Mouse (Mus musculus): ENCODE data around the gene Slc12a3. TPM values are rescaled to one million over a fixed set of nuclear protein-coding genes. Genes with fewer than 3 reads are reported as not detected.

The Slc12a3 gene
- polyA plus RNA-seq, 1 experiment from 2014 or later, result 0.07 TPM

- Histone ChIP-seq H3K27ac (replicated peaks; ENCODE audit: low read depth, low read length) (no peak overlapping the region), H3K9ac (replicated peaks; ENCODE audit: low read length) (no peak overlapping the region), H3K27me3 (ENCODE audit: control insufficient read depth, insufficient read depth, low read length) (no peaks in the 10 kb centered on the region), H3K36me3 (ENCODE audit: control insufficient read depth, insufficient read depth, low read length) (no peaks in the 10 kb centered on the region), H3K4me1 (ENCODE audit: control insufficient read depth, insufficient read depth, low read length) (no peaks in the 10 kb centered on the region), H3K4me2 (ENCODE audit: low read length) (no peak overlapping the region), H3K4me3 (replicated peaks; ENCODE audit: low read depth, low read length) (no peak overlapping the region), H3K9me3 (ENCODE audit: control insufficient read depth, low read length) (no peaks in the 10 kb centered on the region; the same call in 1 of the 2 replicates)
- 88% methylated on average over 6 of the region's 6 CpGs for WGBS
- DNase-seq (no peak), ATAC-seq (ENCODE audit: low FRiP score, low TSS enrichment) (no peak)
Observed at GRCm38 (mm10) chr8:94372955-94373599, 44.1 kb downstream of the Slc12a3 start.

- H3K4me1 ChIP-seq (ENCODE audit: control insufficient read depth, insufficient read depth, low read length), result no peaks in the 10 kb centered on the region
- ATAC-seq (ENCODE audit: low FRiP score, low TSS enrichment), result no peak
- no peak overlapping the region for H3K27ac ChIP-seq (replicated peaks; ENCODE audit: low read depth, low read length)
- H3K27me3 ChIP-seq (ENCODE audit: control insufficient read depth, insufficient read depth, low read length), result no peaks in the 10 kb centered on the region
- H3K4me3 ChIP-seq (replicated peaks; ENCODE audit: low read depth, low read length), result no peak overlapping the region
- no peaks in the 10 kb centered on the region for H3K36me3 ChIP-seq (ENCODE audit: control insufficient read depth, insufficient read depth, low read length)
- no peaks in the 10 kb centered on the region for H3K9me3 ChIP-seq (ENCODE audit: control insufficient read depth, low read length)
- no peak overlapping the region for H3K9ac ChIP-seq (replicated peaks; ENCODE audit: low read length)
- 85% methylated on average over 3 of the region's 3 CpGs for WGBS
- H3K4me2 ChIP-seq (ENCODE audit: low read length), result no peak overlapping the region
- DNase-seq, result no peak
Observed at GRCm38 (mm10) chr8:94375551-94375991, 46.6 kb downstream of the Slc12a3 start.

- Histone ChIP-seq H3K36me3 (ENCODE audit: control insufficient read depth, insufficient read depth, low read length) (no peaks in the 10 kb centered on the region), H3K4me1 (ENCODE audit: control insufficient read depth, insufficient read depth, low read length) (no peaks in the 10 kb centered on the region), H3K4me2 (ENCODE audit: low read length) (no peak overlapping the region), H3K4me3 (replicated peaks; ENCODE audit: low read depth, low read length) (no peak overlapping the region), H3K27me3 (ENCODE audit: control insufficient read depth, insufficient read depth, low read length) (no peaks in the 10 kb centered on the region), H3K9ac (replicated peaks; ENCODE audit: low read length) (no peak overlapping the region), H3K9me3 (ENCODE audit: control insufficient read depth, low read length) (no peaks in the 10 kb centered on the region), H3K27ac (replicated peaks; ENCODE audit: low read depth, low read length) (no peak overlapping the region)
- WGBS, result 91% methylated on average over 3 of the region's 3 CpGs
- DNase-seq (no peak), ATAC-seq (ENCODE audit: low FRiP score, low TSS enrichment) (no peak)
Observed at GRCm38 (mm10) chr8:94376176-94376575, 47.2 kb downstream of the Slc12a3 start.

GRCm38 (mm10) chr8:94376580-94376979 lies 47.6 kb downstream of the Slc12a3 start:
- no peak for DNase-seq
- H3K4me1 ChIP-seq (ENCODE audit: control insufficient read depth, insufficient read depth, low read length), result no peaks in the 10 kb centered on the region
- H3K27me3 ChIP-seq (ENCODE audit: control insufficient read depth, insufficient read depth, low read length), result no peaks in the 10 kb centered on the region
- ATAC-seq (ENCODE audit: low FRiP score, low TSS enrichment), result no peak
- no peak overlapping the region for H3K9ac ChIP-seq (replicated peaks; ENCODE audit: low read length)
- H3K9me3 ChIP-seq (ENCODE audit: control insufficient read depth, low read length), result no peaks in the 10 kb centered on the region
- 94% methylated on average over 2 of the region's 2 CpGs for WGBS
- no peak overlapping the region for H3K4me3 ChIP-seq (replicated peaks; ENCODE audit: low read depth, low read length)
- H3K36me3 ChIP-seq (ENCODE audit: control insufficient read depth, insufficient read depth, low read length), result no peaks in the 10 kb centered on the region
- H3K4me2 ChIP-seq (ENCODE audit: low read length), result no peak overlapping the region
- no peak overlapping the region for H3K27ac ChIP-seq (replicated peaks; ENCODE audit: low read depth, low read length)

- 88% methylated on average over 4 of the region's 4 CpGs for WGBS
- H3K4me2 ChIP-seq (ENCODE audit: low read length), result no peak overlapping the region
- no peak for DNase-seq
Observed at GRCm38 (mm10) chr8:94377031-94377430, 48.0 kb downstream of the Slc12a3 start.

GRCm38 (mm10) chr8:94377714-94378205 lies 48.8 kb downstream of the Slc12a3 start:
- H3K36me3 ChIP-seq (ENCODE audit: control insufficient read depth, insufficient read depth, low read length), result no peaks in the 10 kb centered on the region
- no peak overlapping the region for H3K4me3 ChIP-seq (replicated peaks; ENCODE audit: low read depth, low read length)
- H3K27ac ChIP-seq (replicated peaks; ENCODE audit: low read depth, low read length), result no peak overlapping the region
- no peak for DNase-seq
- no peak for ATAC-seq (ENCODE audit: low FRiP score, low TSS enrichment)
- WGBS, result 76% methylated on average over 11 of the region's 11 CpGs
- H3K9ac ChIP-seq (replicated peaks; ENCODE audit: low read length), result no peak overlapping the region
- H3K4me1 ChIP-seq (ENCODE audit: control insufficient read depth, insufficient read depth, low read length), result no peaks in the 10 kb centered on the region
- H3K27me3 ChIP-seq (ENCODE audit: control insufficient read depth, insufficient read depth, low read length), result no peaks in the 10 kb centered on the region
- H3K9me3 ChIP-seq (ENCODE audit: control insufficient read depth, low read length), result no peaks in the 10 kb centered on the region
- H3K4me2 ChIP-seq (ENCODE audit: low read length), result no peak overlapping the region

More at GRCm38 (mm10) chr8:94377031-94377430, 48.0 kb downstream of the Slc12a3 start:
- no peak overlapping the region for H3K27ac ChIP-seq (replicated peaks; ENCODE audit: low read depth, low read length)
- H3K27me3 ChIP-seq (ENCODE audit: control insufficient read depth, insufficient read depth, low read length), result no peaks in the 10 kb centered on the region
- H3K36me3 ChIP-seq (ENCODE audit: control insufficient read depth, insufficient read depth, low read length), result no peaks in the 10 kb centered on the region
- no peaks in the 10 kb centered on the region for H3K4me1 ChIP-seq (ENCODE audit: control insufficient read depth, insufficient read depth, low read length)
- H3K9me3 ChIP-seq (ENCODE audit: control insufficient read depth, low read length), result no peaks in the 10 kb centered on the region
- no peak overlapping the region for H3K9ac ChIP-seq (replicated peaks; ENCODE audit: low read length)
- no peak overlapping the region for H3K4me3 ChIP-seq (replicated peaks; ENCODE audit: low read depth, low read length)
- ATAC-seq (ENCODE audit: low FRiP score, low TSS enrichment), result no peak

- WGBS, result 90% methylated on average over 15 of the region's 15 CpGs
- H3K4me3 ChIP-seq (replicated peaks; ENCODE audit: low read depth, low read length), result no peak overlapping the region
- no peaks in the 10 kb centered on the region for H3K27me3 ChIP-seq (ENCODE audit: control insufficient read depth, insufficient read depth, low read length)
- H3K4me2 ChIP-seq (ENCODE audit: low read length), result no peak overlapping the region
- no peaks in the 10 kb centered on the region for H3K9me3 ChIP-seq (ENCODE audit: control insufficient read depth, low read length)
- no peaks in the 10 kb centered on the region for H3K36me3 ChIP-seq (ENCODE audit: control insufficient read depth, insufficient read depth, low read length)
- ATAC-seq (ENCODE audit: low FRiP score, low TSS enrichment) (no peak), DNase-seq (no peak)
- no peaks in the 10 kb centered on the region for H3K4me1 ChIP-seq (ENCODE audit: control insufficient read depth, insufficient read depth, low read length)
- no peak overlapping the region for H3K9ac ChIP-seq (replicated peaks; ENCODE audit: low read length)
- H3K27ac ChIP-seq (replicated peaks; ENCODE audit: low read depth, low read length), result no peak overlapping the region
Observed at GRCm38 (mm10) chr8:94378763-94379415, 49.9 kb downstream of the Slc12a3 start.

GRCm38 (mm10) chr8:94379686-94380085 lies 50.7 kb downstream of the Slc12a3 start:
- H3K4me2 ChIP-seq (ENCODE audit: low read length), result no peak overlapping the region

GRCm38 (mm10) chr8:94384166-94384565 lies 55.2 kb downstream of the Slc12a3 start:
- Histone ChIP-seq H3K9ac (replicated peaks; ENCODE audit: low read length) (no peak overlapping the region), H3K4me2 (ENCODE audit: low read length) (no peak overlapping the region), H3K27ac (replicated peaks; ENCODE audit: low read depth, low read length) (no peak overlapping the region), H3K27me3 (ENCODE audit: control insufficient read depth, insufficient read depth, low read length) (no peaks in the 10 kb centered on the region), H3K36me3 (ENCODE audit: control insufficient read depth, insufficient read depth, low read length) (no peaks in the 10 kb centered on the region), H3K4me1 (ENCODE audit: control insufficient read depth, insufficient read depth, low read length) (peaks cover 13% of the 10 kb centered on the region), H3K4me3 (replicated peaks; ENCODE audit: low read depth, low read length) (no peak overlapping the region), H3K9me3 (ENCODE audit: control insufficient read depth, low read length) (no peaks in the 10 kb centered on the region)
- ATAC-seq (ENCODE audit: low FRiP score, low TSS enrichment) (no peak), DNase-seq (no peak)
- WGBS, result 91% methylated on average over 7 of the region's 7 CpGs

More at GRCm38 (mm10) chr8:94379686-94380085, 50.7 kb downstream of the Slc12a3 start:
- ATAC-seq (ENCODE audit: low FRiP score, low TSS enrichment), result no peak
- no peak overlapping the region for H3K4me3 ChIP-seq (replicated peaks; ENCODE audit: low read depth, low read length)
- no peaks in the 10 kb centered on the region for H3K27me3 ChIP-seq (ENCODE audit: control insufficient read depth, insufficient read depth, low read length)
- DNase-seq, result no peak
- no peak overlapping the region for H3K27ac ChIP-seq (replicated peaks; ENCODE audit: low read depth, low read length)
- H3K36me3 ChIP-seq (ENCODE audit: control insufficient read depth, insufficient read depth, low read length), result no peaks in the 10 kb centered on the region
- WGBS, result 92% methylated on average over 9 of the region's 9 CpGs
- no peaks in the 10 kb centered on the region for H3K4me1 ChIP-seq (ENCODE audit: control insufficient read depth, insufficient read depth, low read length)
- H3K9ac ChIP-seq (replicated peaks; ENCODE audit: low read length), result no peak overlapping the region
- no peaks in the 10 kb centered on the region for H3K9me3 ChIP-seq (ENCODE audit: control insufficient read depth, low read length)

All from midbrain, embryonic 14.5 days (tissue).